Mouse (Mus musculus) layer of hippocampus, adult 18-20 months (tissue): ENCODE results near the gene Clps. TPM values are rescaled to one million over a fixed set of nuclear protein-coding genes. Genes with fewer than 3 reads are reported as not detected.

Source experiments
- DNase-seq, 2 experiments: peaks; one replicate each; pipeline ENCODE4 v3.0.0; 2022; ENCODE audit warnings: low spot score in 2 of 2
- microRNA-seq, 2 experiments: library from miRNA; unstranded; fragments of <30 nt; microRNA quantifications; one replicate each; pipeline ENCODE4 v1.2.0; 2021
- total RNA-seq, 2 experiments: library from RNA; stranded (reverse); gene quantifications; 2 replicates each; pipeline ENCODE4 v1.2.3; 2021

Gene Clps
- total RNA-seq, 2 experiments from 2014 or later = not detected

DNA sequence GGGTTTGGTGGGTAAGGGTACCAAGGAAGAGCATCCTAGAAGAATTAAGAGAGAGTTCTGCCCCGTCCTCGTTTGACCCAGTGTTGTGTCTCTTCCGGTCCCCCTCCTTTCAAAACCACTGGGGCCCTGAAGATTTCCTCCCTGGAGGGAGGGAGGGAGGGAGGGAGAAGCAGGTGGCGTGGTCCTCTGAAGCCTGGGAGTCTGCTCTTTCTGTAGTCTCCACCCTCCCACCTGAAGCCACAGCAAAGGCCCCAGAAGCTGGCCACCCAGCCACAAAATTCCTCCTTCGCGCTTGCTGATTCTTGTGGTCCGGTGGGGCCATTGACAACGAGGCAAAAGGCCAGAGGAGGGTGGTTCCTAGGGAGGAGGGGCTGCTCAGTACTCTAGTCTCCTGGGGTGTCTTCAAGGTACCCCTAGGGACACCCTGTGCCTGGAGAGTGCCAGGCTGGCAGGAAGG lies 41.9 kb downstream of the Clps start:
- peak in 1 of 2 experiments; percentile 33 for DNase-seq

DNA sequence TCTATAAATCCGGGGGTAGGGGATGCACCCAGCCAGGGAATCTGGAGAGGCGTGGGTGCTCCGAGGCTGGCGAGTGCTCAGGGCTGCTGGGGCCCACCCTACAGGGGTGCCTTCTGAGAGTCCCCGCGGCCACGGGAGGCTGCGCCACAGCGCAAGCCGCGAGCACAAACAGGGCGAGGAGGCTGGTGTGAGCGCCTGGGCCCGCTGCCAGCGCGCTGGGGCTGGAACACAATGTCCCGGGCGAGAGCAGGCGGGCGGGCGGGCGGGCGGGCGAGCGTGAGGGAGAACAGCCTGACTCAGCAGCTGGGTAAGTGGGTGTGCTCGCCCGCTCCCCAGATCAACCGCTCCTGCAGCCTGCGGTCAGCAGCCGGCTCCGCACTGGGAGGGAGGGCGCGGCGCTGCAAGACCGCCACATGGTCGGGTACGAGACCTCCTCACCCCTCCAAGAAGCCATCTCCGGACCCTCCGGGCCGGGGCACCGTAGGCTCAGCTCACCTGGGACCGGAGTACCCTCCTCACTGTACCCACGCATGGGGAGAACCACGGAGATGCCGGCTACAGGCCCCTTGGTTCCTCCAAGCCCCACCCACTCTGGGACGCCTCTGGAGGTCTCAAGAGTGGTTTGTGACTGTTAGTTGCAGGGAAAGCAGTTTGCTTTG lies 42.5 kb downstream of the Clps start:
- peak; percentile 82 to 94 for DNase-seq

DNA sequence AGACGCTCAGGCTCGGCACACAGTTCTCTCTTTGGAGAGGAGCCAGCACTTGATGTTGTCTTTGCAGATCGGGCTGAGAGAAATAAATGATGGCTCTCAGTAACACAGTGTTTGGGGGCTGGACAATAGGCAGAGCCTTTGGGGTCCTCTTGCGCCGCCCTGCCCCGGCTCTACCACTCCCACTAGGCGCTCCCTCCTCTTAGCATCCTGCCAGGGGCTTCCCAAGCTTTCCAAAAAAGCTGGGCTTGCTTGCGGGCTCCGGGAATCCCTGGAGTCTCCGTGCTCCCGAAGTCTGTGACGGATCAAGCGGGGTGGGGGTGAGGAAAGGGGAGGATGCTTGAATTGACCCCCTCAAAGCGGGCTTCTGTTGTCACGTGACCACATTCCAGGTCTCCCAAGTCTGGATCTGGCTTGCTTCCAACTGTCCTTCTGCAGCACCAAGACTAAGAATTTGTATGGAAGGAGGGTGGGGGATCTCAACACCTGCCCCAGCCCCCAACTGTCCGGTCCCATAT lies 43.1 kb downstream of the Clps start, which contains the start of gene Fkbp5:
Fkbp5 (minus strand) TSS at position 87 of the 515 bp plus-strand sequence.
- peak in 1 of 2 experiments; percentile 65 for DNase-seq

DNA sequence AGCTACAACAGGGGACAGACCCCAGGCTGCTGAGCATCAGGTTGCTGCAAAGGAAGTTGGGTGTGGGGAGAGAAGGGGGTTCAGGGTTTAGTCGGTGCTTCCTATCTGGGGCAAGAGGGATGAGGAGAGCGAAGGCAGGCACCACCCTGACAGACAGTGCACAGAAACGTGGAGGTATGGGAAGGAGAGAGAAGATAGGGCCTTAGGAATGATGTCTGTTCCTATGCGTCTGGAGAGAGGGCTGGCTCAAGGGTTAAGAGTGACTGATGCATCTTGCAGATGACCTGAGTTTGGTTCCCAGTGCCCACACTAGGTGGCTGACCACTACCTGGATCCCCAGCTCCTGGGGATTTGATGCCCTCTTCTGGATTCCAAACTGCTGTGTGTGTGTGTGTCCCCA lies 43.7 kb downstream of the Clps start:
- no peak for DNase-seq

DNA sequence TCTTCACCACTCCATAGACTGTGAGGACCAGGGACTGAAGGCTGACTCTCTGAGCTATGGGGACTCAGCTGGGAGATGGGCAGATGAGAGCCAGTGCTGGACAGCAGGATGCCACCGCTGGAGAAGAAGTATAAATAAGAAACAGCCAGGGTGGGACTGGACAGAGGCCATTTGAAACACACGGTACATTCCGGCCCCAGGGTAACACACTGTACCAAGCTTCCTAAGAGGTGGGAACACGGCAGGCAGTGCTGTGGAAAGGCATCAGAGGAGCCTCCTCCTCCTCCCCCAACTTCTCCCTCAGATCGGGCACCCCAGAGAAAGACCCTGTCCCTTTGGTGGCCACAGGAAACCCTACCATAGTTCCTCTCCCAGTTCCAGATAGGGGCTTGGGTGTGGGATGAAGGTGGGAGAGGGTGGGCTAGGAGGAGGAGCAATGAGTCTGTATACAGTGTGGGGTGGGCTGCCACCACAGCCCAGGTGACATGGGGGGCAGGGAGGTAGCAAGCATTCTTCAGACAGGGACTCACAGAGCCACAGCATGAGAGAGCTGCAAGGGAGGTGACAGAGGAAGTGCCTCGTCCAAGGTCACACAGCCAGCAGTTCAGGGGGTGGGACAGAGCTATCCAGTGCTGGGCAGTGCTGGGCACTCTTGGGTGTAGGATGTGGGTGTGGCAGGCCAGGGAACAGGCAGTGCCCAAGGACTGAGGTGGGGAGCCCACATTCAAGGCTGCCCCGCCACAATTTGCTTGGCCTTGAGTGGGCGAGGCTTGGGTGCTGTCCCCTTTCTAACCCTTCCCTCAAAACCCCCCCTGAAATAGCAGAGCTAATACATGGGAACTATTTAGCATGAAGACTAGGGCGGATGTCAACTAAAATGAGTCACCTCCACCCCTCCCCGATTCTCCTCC lies 44.9 kb downstream of the Clps start:
- no peak for DNase-seq

DNA sequence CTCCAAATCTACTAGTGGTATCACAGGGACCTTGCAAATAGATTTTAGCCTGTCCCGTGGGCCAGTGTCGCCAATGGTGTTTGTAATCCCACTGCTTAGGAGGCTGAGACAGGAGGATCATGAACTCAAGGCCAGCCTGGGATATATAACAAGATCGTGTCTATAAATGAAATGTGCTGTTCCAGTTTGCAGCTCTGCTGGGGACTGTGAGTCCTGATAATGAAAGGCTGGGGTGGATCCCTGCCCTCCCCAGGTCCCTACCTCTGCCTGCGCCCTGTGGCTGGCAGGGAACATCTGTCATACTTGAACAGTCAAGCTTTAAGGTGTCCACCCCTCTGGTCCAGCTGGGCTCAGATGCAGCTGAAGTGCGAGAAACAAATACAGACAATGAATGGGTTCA lies 46.0 kb downstream of the Clps start:
- DNase-seq = no peak

DNA sequence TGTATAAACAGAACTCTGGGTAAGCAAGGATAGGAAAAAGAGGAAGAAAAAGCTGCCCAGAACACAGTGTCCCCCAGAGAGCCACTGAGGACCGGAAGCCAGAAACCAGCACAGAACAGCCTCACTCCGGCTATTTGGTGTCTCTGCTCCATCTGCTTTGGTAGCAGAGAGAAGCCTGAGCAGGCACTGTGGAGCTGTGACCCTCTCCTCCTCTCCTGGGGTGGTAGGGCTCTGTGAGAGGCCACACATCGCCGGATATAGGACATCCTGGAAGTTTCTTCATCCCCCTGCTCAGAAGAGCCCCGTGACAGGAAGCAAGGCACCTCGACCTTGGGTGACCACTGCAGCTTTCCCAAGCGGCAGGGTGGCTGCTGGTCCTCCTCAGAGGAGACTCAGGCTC lies 46.7 kb downstream of the Clps start:
- DNase-seq = peak in 1 of 2 experiments; percentile 18

DNA sequence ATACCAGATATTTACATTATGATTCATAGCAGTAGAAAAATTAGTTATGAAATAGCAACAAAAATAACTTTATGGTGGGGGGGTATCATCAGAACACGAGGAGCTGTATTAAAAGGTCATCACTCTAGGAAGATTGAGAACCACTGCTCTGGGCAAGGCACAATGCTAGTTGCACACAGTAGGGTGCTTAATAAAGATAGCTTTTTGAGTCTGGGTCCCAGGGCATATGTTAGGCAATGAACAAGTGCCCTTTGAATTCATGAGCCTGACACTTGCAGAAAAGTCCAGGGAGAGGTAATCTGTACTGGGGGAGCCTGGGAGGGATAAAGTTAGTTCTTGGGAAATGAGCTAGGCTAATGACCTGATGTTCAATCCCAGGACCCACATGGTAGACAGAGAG lies 47.2 kb downstream of the Clps start:
- no peak for DNase-seq

DNA sequence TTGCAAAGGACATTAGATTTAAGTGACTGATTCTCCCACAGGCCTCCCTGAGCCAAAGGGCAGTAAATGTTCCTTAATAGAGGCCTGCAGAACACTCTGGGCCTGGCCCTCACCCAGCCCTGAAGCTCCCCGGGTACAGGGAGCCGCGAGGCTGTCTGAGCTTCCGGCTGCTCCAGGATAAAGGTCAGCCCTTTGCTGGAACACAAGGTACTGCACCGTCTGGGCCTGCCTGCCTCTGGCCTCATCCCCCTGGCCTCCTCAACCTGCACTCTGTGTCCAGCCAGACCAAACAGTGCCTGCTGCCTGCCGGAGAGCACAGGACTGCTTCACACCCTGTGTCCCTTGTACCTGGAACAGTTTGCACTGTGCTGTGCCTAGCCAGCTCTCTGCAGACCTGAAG lies 47.9 kb downstream of the Clps start:
- DNase-seq = peak in 1 of 2 experiments; percentile 26

DNA sequence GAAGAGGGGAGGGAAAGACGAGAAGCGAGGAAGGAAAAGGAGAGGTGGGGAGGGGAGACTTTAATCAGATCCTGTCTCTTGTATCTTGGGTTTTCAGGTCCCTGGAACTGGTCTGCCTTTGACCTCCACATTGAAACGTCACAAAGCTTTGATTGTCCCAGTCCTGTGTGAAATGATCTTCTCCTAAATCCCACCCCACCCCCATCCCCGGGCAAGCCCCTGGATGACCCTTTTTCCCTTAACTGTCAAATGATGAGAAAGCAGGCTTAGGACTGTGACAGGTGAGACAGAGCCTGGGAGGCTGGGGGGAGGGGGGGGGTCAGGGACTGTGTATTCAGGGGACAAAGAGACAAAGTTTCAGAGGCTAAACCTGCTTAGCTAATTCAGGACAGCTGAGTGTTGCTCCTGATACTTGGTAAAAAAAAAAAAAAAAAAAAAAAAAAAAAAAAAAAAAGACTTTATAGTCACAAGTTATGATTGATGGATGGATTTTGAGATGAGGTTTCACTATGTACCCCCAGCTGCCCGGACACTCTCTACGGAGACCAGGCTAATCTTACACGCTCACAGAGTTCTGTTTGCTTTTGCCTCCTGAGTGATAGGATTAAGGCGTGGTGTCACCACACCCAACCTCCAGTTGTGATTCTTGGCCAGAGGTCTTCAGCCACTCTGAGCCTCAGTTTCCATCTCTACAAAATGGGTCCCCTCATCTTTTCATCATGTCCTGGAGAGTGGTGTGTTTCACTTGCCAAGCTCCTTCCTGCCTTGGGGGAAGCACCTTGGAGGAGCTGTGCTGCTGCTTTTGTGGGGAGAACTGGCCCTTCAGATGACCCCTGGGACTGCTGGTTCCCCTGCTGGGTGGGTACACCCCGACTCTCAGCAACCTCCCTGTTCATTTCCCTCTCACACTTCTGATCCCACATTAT lies 48.7 kb downstream of the Clps start:
- no peak for DNase-seq

DNA sequence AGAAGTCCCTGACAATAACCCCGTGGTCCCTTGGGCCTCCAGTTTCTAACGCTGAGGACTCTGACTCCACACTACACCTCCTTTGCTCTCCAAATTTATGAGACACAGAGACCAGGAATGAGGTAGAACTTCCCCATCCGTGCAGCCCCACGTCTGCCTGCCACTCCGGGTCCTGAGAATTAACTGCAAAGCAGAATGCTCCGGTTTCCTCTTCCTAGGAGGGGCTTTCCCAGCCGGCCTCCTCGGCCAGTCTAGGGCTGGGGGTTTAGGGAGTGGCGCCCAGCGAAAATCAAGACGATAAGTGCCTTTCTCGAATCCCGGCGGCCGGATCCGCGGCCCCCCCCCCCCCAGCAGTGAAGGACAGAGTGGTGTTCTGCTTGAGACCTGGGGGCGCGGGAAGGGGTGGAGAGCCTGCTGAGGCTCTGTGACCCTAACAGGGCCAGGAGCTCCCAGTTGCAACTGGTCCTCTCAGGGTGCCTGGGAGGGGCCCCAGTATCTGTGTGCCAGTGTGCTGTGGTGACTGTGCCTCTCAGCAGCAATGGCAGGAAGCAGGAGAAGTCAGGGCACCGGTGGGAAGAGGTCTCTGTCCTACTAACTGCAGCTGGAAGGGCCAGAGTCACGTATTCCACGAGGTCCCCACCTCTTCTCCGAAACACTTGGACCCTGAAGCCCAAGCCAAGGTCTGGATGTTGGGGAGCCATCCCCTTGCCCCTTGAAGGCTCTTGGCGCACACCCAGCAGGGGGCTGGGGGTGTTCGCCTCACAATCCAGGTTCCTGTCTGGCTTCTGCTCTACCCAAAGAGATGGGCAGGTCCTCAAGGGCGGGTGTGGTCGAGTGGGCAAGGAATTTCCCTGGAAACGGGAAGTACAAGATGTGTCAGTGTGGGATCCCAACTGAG lies 49.9 kb downstream of the Clps start:
- DNase-seq = no peak

Small RNA genes lying within 50 kb of the gene (microRNA-seq; reads per million reads assigned to microRNA genes)
- gene Gm25195 (0 reads per million in 2 experiments), gene Mir6969 (0 reads per million in 2 experiments)

Other genes starting within 250 kb of the Clps start
- gene Fance, start 247.2 kb downstream of the Clps start, total RNA-seq = 10 to 100 TPM; 22.8 to 26.0 TPM
- 100 to 1,000 TPM; 356 to 365 TPM for gene Rpl10a, start 232.3 kb downstream of the Clps start, total RNA-seq
- 1 to 10 TPM; 2.0 to 2.4 TPM for gene Tead3, start 209.9 kb downstream of the Clps start, total RNA-seq
- not detected for gene Tulp1, start 195.5 kb downstream of the Clps start, total RNA-seq
- gene Fkbp5, start 43.2 kb downstream of the Clps start, total RNA-seq = 10 to 100 TPM; 81.9 to 84.3 TPM
- not detected for gene Armc12, start 30.0 kb downstream of the Clps start, total RNA-seq
- not detected for gene Clpsl2, start 11.4 kb downstream of the Clps start, total RNA-seq
- gene Lhfpl5, start 14.9 kb upstream of the Clps start, total RNA-seq = 1 to 10 TPM; 3.8 to 3.9 TPM
- 10 to 100 TPM; 71.8 to 76.0 TPM for gene Srpk1, start 61.9 kb upstream of the Clps start, total RNA-seq
- 1 to 10 TPM; 5.4 to 6.4 TPM for gene Slc26a8, start 129.5 kb upstream of the Clps start, total RNA-seq
- 10 to 100 TPM; 75.0 to 80.5 TPM for gene Mapk14, start 130.6 kb upstream of the Clps start, total RNA-seq
- gene AC170998.1, start 165.3 kb upstream of the Clps start, total RNA-seq = 1 to 10 TPM; 2.1 to 3.1 TPM
- gene Mapk13, start 208.5 kb upstream of the Clps start, total RNA-seq = 1 to 10 TPM; 1.3 to 2.1 TPM
- gene Brpf3, start 240.3 kb upstream of the Clps start, total RNA-seq = 10 to 100 TPM; 42.0 to 52.3 TPM